Mouse (Mus musculus) liver, postnatal 0 days (tissue): ENCODE results near the gene Fam168a.

ENCODE experiments used
- CTCF ChIP-seq: sonication (generic); IDR thresholded peaks from 2 replicates; pipeline ENCODE4 v1.5.1; 2016; ENCODE audit warnings: antibody characterized with exemption, low read depth
- EP300 ChIP-seq: IDR thresholded peaks from 2 replicates; pipeline ENCODE4 v1.6.1; 2016; ENCODE audit warnings: antibody characterized with exemption, low read depth, mild to moderate bottlenecking

DNA sequence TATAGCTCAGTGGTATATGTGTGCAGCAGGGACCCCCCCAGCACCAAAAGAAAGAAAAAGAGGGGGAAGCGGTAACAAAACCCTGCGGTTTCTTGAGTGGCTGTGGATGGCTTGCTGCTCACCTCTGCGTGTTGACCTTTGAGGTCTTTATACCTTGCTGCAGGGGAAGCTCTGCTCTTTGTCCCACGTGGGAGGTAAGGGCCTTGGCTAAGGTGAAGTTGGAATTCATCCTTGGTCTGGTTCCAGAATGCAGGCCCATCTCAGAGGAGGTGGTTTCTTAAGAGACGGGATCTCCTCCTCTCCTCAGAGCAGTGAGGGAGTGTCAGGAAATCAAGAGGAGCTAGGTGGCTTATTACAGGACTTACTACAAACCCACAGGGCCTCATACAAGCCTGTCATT is 135.7 kb downstream of the Fam168a start:
- TF ChIP-seq EP300 = no peak
- TF ChIP-seq CTCF = no peak
